Mouse (Mus musculus): ENCODE measurements around the gene Scaf4. TPM values are rescaled to one million over a fixed set of nuclear protein-coding genes. Genes with fewer than 3 reads are reported as not detected.

Gene Scaf4
- total RNA-seq, 2 experiments from 2014 or later = 48.4 to 56.3 TPM

GRCm38 (mm10) chr16:90199174-90199573, 85.1 kb downstream of the Scaf4 start:
- no peak for DNase-seq

- no peak for DNase-seq
Measured at GRCm38 (mm10) chr16:90198626-90199025, 85.7 kb downstream of the Scaf4 start.

GRCm38 (mm10) chr16:90197337-90197973, 86.8 kb downstream of the Scaf4 start:
- DNase-seq = peak; percentile 40 to 58

DNA sequence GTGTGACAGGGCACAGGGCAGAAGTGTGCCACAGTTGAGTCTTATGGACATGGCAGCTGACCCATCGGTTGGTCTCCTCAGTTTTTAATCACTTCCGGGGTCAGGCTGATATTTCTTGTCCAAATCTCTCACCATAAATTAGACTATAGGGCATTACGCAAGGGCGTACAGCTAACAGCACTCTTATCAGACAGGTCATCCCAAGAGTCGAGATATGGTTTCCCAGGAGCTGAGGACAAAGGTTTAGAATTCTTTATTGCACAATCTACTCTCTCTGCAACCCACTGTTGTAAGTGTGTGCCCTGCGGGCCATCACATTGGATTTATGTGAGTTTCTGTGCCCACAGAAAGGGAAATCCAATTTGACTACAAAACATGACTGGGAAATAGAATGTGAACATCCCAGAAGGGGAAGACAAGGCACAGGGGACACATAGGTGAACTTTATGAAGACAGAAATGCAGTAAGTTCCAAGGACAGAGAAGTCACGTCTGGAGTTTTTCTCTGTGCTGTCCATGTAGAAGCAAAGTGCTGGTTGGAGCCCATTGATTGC, 87.5 kb downstream of the Scaf4 start:
- no peak for DNase-seq

DNA sequence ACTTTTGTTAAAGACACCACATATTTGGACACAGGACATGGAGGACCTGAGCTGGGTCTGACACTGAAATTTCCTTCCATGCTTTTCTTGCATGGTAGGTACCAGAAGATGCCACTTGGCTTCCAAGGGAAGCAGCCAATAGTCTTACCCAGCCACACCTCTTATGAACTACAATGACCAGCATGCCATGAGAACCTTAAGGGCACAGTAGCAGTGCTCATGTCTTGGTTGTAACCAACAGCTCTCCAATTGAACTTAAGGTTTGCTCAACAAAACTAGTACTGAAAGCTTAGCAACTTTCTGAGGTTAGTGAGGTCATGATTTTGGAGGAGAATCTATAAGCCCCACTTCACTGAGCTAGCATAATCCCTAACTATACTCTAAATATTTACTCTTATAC, 90.6 kb downstream of the Scaf4 start:
- DNase-seq = no peak

- DNase-seq = no peak
Measured at GRCm38 (mm10) chr16:90191289-90191688, 93.0 kb downstream of the Scaf4 start.

DNA sequence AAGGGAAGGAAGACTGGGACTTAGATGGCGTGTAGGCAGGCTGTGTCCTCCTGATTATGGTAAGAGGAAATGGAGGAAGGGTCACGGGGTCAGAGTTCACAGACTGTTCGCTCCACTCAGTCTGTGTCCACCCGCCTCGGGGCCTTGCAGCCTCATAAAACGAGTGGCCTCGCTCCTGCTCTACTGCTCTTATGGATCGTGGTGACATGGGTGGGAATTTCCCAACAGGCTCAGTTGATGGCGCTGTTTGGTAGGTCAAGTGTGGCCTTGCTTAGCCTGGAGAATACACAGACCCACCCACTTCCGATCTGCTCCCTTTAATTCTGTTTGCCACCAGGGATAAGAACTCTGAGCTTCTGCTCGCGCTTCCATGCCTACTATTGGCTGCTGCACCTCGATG, 96.8 kb downstream of the Scaf4 start:
- no peak for DNase-seq

GRCm38 (mm10) chr16:90185928-90186588, 98.2 kb downstream of the Scaf4 start:
- DNase-seq = peak; percentile 72 to 75

DNA sequence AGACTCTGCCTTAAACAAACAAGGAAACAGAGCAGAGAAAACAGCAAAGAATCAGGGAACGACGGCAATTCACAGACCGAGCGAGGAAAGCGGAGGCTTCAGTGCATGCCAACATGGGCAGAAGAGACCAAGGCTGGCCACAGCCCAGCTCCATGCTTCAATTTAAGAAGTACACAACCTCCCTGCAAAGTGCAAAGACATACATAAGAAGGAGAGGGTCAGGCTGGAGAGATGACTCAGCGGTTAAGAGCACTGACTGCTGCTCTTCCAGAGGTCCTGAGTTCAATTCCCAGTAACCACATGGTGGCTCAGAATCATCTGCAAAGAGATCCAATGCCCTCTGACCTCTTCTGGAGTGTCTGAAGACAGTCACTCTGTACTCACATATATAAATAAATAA, 100.2 kb downstream of the Scaf4 start:
- DNase-seq = no peak

- DNase-seq = no peak
Measured at GRCm38 (mm10) chr16:90181673-90182072, 102.6 kb downstream of the Scaf4 start.

GRCm38 (mm10) chr16:90180975-90181374, 103.3 kb downstream of the Scaf4 start:
- no peak for DNase-seq

DNA sequence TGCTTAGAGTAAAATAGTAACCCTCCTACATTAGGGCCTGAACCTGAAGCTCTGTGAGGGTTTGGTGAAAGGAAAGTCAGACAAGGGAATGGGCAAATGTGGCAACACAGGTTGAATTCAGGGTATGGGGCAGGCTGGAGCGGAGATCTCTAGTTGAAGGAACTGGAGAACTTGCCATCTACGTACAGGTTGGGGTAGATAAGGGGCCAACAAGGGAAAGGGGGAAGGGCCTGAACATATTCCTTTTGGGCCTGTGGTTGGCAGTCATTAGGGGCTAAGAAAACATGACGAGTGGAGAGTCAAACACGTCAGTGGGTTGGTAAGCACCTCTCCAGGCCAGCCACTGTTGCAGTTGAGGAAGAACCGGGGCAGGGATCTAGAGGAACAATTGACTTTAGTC, 104.4 kb downstream of the Scaf4 start:
- no peak for DNase-seq

DNA sequence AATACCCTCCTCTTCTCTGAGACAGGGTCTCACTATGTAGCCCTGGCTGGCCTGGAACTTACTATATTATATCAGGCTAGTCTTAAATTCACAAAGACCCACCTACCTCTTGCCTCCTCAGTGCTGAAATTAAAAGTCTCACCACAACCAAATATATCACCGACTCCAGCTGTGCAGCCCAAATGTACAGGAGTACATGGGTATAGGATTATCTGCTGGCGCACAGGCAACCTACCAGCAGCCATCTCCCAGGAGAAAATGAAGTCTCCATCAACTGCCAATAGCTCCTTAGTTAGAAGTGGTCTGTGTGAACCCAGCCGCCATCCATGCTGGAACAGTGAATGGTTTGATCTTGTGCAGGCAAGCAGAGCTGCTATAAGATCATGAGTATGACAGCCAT, 105.9 kb downstream of the Scaf4 start:
- no peak for DNase-seq

DNA sequence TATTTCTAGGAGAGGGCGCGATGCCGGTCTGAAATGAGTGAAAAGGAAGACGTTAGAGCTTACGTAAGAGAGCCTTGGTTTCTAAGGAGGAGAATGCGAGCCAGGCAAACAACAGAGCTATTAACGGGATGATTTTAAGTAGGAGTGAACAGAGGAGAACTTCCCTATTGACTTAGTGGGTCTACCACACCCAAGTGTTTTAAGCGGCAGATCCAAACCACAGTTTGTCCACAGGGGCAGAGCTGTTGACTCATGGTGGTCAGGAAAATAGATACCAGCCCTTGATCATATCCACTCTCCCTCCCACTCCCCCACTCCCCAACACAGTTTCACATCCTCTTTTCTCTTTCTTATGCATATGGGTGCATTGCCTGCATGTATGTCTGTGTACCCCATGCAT, 106.9 kb downstream of the Scaf4 start:
- no peak for DNase-seq

DNA sequence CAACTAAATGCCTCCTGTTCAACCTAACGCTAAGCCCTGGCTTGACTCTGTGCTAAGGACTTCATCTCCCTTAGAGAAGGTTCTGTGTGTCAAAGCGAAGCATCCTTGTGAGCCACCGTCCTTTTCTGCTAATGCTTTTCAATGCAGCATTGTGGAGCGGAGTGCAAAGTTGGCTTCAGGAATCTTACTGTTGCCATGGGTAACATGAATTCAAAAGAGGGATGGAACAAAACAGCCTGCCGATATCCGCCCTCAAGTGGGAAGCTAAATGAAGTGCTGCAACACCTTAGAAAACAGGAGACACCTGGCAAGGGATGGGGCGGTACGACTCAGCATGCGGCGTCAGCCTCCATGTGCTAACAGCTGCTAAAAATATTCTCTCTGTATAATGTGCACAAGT, 107.8 kb downstream of the Scaf4 start:
- DNase-seq = peak; percentile 42 to 49

Other genes starting within 250 kb of the Scaf4 start
- 100 to 1,000 TPM; 106 to 116 TPM for gene Tiam1, start 140.7 kb downstream of the Scaf4 start, total RNA-seq (2021)
- gene Sod1, start 63.7 kb downstream of the Scaf4 start, total RNA-seq (2021) = 100 to 1,000 TPM; 373 to 389 TPM
- gene Hunk, start 101.5 kb upstream of the Scaf4 start, total RNA-seq (2021) = 10 to 100 TPM; 24.9 to 25.2 TPM

Measured in layer of hippocampus, postnatal 36 days (tissue).